Mouse (Mus musculus): ENCODE measurements at regions not wholly inside any gene's neighbourhood (a gene's known extent, or its start where the extent isn't known, plus 50 kb on each side); places are given as distances from the start of the nearest gene placed in this dataset.
A peak's percentile ranks its signal among the peaks of the same experiment; 100 is the strongest.
"Not testable (repeated sequence)": the region's sequence is repeated elsewhere in the genome, so short reads cannot be mapped to it uniquely, and the experiment has no call there.

DNA sequence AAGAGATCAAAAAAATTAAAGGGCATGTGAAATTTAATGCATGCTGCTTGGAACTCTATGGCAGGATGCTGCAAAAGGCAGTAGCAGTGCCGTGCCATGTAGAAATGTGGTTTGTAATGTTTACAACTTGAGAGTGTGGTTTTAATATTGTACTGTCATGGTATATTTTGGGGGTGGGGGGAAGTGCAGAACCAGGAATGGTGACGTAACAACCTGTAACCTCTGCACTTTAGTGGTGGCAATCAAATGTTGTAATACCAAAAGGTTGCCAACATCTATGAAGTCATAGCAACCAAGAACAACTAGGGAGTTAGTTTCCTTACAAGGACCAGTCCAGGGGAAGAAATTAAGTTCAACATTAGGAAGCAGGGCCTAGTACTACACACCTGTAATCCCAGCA lies 198.1 kb upstream of the Tbl1xr1 start:
- DNase-seq (ENCODE audit: low spot score): no peak

DNA sequence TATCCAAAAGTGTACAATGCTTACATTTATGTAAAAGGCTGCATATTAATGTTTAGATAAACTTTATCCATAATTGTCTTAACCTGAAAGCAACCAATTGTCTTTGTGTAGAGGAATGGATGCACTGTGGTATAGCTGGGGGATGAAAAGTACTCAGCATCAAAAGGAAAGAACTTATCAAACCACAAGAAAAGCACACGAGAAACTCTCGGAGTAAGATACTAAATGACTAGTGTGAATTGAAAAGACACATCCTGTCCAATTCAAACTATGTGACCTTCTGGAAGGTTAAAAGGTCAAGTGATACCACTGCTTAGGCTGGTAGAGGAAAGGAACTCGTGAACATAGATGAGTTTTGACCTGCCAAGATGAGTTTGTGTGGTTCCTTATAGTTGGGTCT lies 192.2 kb upstream of the Tbl1xr1 start:
- no peak for DNase-seq (ENCODE audit: low spot score)

DNA sequence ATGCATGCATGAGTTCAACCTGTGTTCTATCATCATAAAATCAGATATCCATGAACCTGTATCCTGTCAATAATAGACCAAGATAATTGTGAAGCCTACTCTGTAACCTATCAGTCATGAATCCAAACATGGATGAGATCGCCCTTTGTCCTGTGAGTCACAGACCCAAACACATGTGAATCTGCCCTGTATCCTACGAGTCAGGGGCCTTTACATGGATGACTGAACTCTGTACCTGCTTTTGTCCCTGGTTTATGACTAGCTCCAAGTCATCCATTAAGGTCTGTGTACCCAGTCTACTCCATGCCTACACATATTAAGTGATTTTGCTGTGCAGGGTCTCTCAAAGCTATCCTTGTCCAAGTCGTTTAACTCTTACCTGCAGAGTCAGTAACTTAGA lies 187.7 kb upstream of the Tbl1xr1 start:
- DNase-seq (ENCODE audit: low spot score): no peak

DNA sequence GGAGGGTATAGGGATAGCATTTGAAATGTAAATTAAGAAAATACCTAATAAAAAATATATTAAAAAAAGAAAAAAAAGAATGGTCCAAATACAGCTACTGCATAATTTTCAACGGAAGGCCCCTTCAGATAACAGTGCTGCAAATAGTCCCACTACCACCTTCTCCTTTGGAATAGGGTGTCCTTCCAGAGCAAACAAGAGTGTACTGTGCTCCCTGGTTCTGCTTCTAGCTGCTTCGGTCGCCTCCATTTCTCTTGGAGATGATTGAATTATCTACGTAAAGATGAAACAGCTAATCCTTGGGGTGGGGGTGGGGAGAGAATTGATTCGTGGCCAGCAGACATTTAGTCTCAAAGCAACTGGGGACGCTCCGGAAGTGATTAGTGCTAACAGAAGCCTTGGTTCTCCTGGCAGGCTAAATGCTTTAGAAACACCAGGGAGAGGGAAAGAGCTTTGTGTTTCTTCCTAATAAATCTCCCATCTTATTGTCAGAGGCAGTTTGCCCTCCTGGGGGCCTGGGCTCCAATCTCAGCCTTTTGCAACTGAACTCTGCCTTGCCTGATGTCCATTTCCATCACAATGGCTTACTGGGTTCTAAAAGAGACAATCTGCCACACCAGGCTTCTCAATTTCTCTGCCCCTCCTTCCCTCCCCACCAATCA lies 184.5 kb upstream of the Tbl1xr1 start:
- peak; percentile 49 for DNase-seq (ENCODE audit: low spot score)

DNA sequence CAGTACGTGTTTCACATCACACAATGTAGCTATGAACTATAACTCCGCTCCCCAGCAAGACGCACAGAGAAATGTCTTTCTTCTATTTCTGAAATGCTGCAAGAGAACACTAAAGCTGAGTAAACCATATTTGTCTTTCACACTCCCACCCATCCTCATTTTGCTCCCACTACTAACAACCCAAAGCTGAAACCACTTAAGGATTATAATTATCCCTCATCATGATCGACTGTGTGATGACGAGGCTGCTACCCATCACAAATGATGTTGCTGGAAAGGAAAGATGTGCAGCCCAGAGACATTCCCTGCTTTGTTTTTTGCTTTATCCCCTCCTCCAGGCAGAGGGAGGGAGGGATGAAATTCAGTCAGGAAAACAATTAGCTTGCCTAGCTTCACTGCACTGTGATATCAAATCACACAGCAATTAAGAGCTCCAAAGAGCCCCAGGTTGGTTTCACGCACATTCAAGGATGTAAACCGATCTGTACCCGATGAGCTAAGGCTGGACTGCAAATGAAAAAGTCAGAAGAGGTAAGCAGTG lies 183.5 kb upstream of the Tbl1xr1 start:
- DNase-seq (ENCODE audit: low spot score): peak; percentile 27

DNA sequence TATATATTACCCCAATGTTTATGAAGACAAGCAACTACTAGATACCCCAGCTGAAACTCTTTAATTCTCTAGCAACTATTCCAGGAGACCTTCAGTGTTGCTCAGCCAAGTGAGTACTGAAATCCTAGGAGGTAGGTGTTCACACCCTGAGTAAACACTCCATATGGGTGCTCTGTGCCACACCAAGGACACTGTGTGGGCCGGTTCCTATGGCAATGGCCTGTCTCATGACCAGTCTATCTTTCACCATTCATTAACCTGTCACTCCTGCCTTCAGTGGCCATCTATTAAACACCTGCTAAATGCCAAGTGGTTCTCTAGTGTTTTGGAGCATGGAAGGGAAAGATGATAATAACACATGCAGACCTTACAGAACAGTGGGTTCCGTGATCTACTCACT lies 180.9 kb upstream of the Tbl1xr1 start:
- no peak for DNase-seq (ENCODE audit: low spot score)

DNA sequence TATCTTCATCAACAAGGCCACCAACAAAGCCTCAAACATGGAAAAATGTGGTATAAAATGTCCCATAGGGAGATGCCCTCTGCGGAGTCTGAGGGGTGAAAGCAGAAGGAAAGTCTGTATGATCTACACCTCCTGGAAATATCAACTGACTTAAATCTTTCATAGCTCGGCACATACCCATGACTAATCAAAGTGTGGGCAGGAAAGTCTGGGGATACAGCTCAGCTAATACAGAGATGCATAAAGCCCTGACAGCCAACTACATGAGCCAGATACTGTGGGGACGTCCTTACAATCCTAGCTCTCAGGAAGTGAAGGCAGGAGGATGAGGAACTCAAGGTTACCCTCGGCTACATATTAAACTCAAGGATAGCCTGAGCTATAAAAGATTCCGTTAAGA lies 178.2 kb upstream of the Tbl1xr1 start:
- no peak for DNase-seq (ENCODE audit: low spot score)

DNA sequence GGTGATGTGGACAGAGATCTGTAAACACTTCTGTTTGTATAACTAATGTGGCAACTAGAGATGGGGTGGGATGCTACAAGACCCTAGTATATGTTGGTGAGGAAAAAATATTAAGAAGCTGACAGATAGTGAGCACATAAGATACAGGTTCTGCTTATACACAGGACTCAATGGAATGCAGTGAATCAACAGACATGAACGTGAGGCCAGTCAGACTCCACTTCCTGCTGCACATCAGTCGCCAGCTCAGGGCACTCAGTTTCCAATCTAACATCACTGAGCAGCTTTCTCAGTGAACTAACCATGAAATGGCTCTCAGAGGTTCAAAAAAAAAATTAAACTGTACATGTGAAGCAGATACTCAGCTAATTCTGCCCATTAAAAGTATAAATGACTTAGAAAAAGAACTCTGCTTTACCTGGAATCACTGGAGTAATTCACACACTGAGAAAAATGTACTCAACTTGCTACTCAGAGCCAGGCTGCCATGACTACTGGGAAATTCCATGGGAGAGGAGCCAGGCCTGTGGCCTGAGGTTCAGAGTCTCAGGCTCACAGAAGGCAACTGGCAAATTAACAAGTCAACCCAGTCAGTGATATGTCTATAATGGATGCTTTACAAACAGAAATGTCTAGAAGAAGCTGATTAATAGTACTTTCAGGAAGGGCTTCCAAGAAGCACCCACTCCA lies 170.9 kb upstream of the Tbl1xr1 start:
- no peak for DNase-seq (ENCODE audit: low spot score)

DNA sequence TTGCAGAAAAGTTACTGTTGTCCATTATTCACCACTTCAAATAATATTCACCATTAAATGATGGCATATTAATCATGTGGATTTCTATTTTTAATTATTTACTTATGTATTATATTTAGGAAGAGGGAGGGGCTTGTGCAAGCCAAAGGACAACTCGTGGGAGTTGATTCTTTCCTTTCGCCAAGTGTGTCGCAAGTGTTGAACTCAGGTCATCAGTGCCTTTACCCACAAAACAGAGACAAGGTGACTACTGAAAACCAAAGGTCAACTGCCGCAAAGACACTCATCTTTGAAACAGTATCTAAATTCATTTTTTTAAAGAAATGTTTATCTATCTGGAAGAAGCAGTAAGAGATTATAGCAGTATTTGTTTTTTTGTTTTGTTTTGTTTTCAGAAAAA lies 167.6 kb upstream of the Tbl1xr1 start:
- no peak for DNase-seq (ENCODE audit: low spot score)

DNA sequence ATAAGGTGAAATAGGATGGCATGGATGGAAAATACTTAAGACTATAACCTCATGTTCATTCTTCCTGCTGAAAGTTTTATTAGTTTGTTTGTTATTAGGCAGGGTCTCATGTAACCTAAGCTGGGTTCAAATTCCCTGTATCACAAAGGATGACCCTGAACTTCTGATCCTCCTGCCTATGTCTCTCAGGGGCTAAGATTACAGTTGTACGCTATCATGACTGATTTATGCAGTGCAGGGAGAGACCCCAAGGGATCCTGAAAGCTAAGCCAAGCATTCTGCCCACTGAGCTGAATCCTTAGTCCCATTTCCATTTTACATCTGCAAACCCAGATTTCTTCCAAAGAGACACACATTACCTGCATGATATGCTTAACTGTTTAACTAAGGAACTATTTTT lies 166.4 kb upstream of the Tbl1xr1 start:
- no peak for DNase-seq (ENCODE audit: low spot score)

DNA sequence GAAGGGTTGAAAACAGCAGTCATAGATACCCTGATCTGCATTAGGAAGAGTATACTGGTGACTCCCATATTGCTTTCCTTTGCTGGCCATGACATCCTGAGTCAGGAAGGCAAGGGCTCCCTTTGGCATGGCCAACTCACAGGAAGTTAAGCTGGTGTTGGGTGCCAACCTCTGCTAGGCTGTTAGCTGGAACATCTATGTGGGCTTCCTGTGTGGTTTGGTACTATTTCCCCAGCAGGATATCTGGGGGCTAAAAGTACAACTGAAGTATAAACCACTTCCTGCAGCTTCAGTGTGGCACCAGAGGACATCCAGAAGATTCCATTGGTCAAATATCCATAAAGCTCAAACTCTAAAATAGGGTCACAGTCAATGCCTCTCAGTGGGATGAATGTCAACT lies 165.4 kb upstream of the Tbl1xr1 start:
- no peak for DNase-seq (ENCODE audit: low spot score)

DNA sequence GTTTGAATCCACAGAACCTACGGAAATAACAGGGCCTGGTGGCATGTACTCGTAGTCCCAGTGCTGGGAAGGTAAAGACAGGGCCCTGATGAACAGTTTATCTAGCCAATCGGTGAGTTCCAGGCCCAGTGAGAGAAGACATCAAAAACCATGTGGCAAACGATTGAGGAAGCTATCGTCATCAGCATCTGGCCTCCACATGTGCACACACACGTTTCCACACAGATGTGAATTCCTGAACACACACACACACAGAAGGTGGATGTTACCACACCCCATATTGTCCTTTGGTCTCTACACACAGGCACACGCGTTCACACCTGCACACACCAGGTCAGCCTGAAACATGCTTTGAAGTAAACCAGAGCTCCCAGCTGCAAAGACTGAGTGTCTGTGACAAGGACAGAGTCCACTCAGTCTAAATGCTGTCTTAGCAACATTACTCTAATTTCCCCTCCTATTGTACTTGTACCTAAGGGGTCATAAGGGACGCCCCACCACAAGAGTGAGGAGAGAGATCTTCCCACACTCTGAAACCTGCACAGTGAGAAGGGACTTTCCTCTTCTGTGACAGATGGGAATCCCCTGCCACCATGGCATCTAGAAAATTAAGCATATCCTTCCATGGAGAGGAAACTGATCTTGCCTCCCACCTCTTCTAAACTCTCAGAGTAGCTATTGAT lies 159.1 kb upstream of the Tbl1xr1 start:
- no peak for DNase-seq (ENCODE audit: low spot score)

DNA sequence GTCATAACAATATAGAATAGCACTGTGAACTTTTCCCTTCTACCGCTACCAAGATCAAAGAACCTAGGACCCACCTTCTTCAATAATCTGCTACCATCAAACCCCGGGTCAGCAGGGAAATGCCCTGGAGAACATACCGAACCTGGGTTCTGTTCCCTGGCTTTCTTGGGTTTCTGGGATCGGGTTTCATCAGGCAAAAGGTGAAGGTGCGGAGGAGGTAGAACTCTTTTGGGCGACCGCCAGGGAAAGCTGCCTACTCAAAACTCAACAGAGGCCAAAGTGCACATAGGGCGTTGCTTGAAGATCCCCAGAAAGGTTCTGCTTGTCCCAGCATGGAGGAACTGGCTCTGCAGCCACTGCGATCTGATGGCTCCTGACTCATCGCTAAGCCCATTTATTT lies 158.0 kb upstream of the Tbl1xr1 start:
- DNase-seq (ENCODE audit: low spot score): no peak

DNA sequence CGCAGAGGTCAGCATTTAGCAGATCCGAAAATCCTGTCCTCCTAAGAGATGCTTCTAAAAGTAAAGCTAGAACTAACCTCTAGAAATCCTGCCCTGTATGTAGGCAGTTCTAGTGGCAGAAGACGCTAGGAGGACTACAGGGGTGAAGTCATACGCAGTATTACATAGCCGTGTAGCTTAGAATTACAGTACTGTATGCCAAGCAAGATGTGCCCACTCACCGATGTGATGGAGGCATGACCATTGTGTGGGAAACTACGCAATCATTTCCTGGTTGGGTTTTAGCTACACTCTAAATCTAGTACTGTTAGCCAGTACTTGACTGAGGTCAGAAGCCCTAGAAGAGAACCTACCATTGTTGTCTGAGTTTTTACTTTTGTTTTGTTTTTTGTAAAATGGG lies 156.5 kb upstream of the Tbl1xr1 start:
- no peak for DNase-seq (ENCODE audit: low spot score)

DNA sequence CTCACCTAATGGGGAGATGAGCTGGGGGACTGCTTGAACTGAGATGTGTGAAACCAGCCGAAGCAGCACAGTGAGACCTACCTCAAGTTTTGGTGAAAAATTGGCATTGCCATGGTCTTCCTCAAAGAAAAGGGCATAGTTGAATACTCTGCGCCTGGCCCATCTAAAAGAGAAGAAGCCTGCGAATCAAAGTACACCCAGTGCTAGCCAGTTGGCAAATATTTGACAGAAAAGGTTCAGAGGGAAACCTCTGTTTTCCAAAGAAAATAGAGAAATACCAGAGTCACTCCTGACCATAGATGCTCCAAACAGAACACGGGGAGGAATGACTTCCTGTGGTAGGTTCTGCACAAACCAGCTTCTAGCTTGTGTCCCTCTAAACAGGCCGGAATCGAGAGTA lies 144.5 kb upstream of the Tbl1xr1 start:
- no peak for DNase-seq (ENCODE audit: low spot score)

DNA sequence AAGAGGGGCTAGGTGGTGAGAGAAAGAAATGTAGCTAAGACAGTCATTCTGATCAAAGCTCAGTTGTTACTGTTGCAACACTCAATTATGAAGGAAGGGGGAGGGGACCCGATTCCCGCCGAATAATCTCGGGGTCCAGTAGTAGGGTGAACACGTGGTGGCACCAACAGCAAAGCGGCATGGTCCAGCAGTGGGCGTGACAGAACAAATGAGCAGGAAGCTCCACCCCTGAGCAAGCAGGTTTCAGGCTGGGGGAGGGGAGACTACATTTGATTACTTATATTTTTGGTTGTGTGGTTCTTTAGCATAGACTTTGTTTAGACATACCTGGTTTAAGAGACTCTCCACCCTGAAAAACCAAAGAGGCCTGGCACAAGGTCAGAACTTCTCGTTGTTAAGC lies 143.8 kb upstream of the Tbl1xr1 start:
- not testable (repeated sequence) for DNase-seq (ENCODE audit: low spot score)

DNA sequence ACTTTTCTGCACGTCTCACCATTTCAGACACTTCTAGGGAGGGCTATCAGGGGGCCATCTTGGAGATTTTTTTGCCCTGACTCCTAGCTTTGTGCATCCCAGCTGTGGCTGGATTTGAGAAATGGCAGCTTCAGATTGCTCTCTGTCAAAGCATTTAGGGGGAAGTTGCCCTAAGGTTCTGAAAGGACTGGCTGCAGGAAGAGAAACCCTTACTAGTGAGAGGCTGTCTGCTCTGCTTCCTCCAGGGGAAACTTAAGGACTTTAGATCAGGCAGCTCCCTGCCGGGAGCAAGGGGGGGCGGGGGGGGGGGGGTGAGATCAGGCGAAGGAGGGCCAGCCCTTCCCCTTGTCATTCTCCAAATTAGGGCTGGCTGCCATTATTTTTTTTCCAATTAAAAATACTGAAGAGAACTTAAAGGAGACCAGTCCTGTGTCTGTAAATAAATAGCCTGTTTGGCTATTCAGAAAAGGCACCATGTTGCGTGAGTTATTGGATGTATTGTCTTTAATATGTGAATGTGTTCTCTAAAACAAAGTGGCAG lies 141.7 kb upstream of the Tbl1xr1 start:
- peak; percentile 41 for DNase-seq (ENCODE audit: low spot score)

DNA sequence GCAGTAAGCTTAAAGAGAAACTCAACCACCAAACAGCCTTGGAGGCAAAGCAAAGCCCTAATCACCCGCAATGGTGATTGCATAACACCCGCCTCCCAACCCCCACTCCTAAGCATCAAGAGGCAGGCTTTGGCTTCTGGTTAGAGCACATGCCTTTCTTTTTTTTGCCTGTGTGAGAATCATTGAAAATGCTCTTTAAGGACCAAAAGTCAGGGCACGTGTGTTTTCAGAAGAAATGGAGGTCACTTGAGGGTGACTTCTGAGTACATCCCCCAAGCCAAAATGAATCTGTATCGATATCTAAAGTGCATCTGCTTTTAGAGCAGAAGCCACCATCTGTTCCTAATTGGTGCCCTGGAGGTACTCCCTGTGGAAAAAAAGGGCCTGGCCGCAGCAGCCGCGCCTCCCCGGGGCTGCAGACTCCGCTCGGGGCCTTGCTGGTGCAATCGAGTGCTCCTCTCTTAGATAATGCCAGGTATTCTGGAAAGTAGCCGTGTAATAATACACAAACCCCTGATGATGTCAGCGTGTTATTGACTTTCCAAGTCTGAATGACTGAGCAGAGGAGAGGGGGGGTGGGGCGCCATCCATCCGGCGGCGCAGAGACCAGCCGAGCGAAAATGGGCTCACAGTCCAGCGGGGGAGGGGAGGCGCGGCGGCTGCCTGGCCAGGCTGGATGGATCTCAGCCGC lies 140.7 kb upstream of the Tbl1xr1 start:
- peak; percentile 98 for DNase-seq (ENCODE audit: low spot score)

DNA sequence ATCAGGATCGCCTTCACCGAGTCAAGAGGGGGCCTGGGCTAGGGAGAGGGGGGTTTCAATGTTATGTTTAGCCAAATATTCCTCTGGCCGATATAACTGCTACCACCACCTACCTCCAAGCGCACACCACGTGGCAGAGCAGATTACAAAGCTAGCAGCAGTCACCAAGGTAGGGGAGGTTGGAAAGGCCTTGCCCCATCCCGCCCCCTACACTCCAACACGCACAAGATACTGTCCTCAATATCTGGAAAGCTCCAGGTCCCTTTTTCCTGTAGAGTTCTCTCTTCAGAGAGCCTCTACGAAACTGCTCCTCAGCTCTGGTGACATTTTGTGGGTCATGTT lies 140.2 kb upstream of the Tbl1xr1 start:
- DNase-seq (ENCODE audit: low spot score): no peak

DNA sequence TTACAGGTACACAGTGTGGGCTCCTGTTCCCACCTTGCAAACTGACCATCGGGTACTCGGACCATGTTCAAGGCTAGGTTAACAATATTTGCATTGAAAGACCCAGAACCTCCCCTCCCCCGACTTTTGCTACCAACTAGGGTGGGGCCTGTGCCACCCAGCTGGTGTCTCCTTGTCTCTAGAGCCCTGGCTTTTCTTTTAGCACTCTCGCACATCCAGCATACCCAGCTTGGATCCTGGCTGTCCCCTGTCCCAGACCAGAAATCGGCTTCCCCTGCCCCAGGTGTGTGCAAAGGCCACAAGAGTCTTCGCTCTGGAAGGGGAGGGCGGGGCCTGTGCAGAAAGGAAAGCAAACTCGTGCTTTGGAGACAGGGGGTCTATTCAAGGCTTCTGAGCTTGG lies 139.8 kb upstream of the Tbl1xr1 start:
- DNase-seq (ENCODE audit: low spot score): no peak

DNA sequence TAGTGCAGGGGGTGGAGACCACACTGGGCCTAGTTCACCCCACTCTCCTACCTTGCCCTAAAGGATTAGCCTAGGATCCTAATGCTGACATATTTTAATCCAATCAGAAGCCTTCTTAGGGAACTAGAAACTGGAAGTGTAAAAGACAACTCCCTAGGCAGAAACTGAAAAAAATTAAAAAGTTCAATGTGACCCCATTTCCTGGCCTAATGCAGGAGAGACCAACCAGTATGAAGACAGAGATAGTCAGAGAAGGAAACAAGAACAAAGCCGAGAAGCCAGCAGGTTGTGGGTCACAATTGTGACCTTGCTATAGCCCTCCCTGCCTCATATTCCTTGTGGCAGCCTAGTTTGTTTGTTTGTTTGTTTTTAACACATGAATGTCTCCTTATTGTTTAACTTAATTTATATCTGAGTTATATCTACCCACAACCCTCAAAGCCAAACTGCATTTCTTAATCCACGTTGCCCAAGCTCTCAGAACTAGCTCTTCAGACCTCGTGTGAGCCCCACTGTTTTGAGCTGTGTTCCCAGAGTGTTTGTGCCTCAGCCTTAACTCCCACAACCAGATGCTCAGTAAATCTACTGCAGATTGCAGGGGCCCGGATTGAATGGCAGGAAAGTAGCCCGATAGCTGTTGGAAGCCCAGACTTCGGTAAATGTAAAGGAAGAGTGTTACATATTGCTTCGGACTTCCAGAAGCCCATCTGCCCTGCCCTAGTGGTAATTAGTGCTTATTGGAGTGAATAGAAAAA lies 139.0 kb upstream of the Tbl1xr1 start:
- no peak for DNase-seq (ENCODE audit: low spot score)
